Mouse (Mus musculus) testis, adult 2 months (tissue): ENCODE data around the gene Bri3.

ENCODE experiments used
- CTCF ChIP-seq: fragments of 200-500 bp; IDR thresholded peaks from 2 replicates; pipeline ENCODE4 v1.5.1; 2012; ENCODE audit warnings: low read depth, mild to moderate bottlenecking, inconsistent platforms, low read length, moderate library complexity; ENCODE audit not compliant: control insufficient read depth, insufficient read depth, insufficient replicate concordance
- POLR2A ChIP-seq: fragments of 200-500 bp; IDR thresholded peaks from 2 replicates; pipeline ENCODE4 v1.6.1; 2012; ENCODE audit warnings: low read depth, mild to moderate bottlenecking, inconsistent platforms, low read length, moderate library complexity; ENCODE audit not compliant: control insufficient read depth

GRCm38 (mm10) chr5:144334010-144334409, 89.8 kb downstream of the Bri3 start:
- TF ChIP-seq POLR2A (no peak), CTCF (no peak)
